Mouse (Mus musculus) G1E (cell line): ENCODE results near the gene Tmem53.

ENCODE experiments used
- CTCF ChIP-seq: IDR thresholded peaks from 2 replicates; pipeline ENCODE4 v1.5.1; 2012; ENCODE audit warnings: low read depth, low read length, inconsistent platforms, mixed read lengths
- GATA1 ChIP-seq: IDR thresholded peaks from 2 replicates; pipeline ENCODE4 v1.6.1; 2012; ENCODE audit warnings: borderline replicate concordance, low read length, inconsistent platforms, mixed read lengths
- POLR2AphosphoS5 ChIP-seq: IDR thresholded peaks from 2 replicates; pipeline ENCODE4 v1.6.1; 2012; ENCODE audit warnings: low read depth, low read length, inconsistent platforms; ENCODE audit not compliant: insufficient replicate concordance

DNA sequence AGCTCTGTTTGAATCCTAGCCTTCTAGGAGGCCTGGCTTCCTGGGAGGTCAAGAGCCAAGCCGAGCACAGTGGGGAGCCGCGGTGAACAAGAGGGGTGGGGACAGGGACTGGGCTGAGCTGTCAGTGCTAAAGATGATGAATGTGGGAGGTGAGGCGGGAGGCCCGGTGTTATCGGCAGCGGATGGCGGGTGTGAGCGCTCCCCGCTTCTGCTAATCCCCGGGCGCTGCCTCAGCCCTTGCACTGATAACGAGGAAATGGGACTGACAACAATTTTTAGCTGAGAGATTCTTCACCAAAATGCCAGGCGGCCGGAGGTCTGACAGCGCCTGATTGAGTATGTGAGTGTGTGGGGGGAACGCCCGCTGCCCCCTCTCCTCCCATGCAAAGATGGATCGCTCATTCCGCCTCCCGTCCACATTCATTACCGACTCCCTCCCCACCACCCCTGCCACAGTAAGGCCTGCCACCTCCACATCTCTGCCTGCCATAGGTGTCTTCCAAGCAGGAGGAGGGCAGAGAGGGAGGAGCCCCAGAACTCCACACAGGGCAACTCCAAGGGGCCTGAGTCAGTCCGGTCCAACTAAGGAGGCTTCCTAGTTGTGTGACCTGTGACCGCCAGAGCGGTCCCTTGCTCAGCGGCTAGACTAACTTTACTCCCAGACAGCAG is 60.8 kb downstream of the Tmem53 start:
- TF ChIP-seq GATA1 (no peak), POLR2AphosphoS5 (no peak), CTCF (no peak)
